Mouse (Mus musculus): ENCODE data around the gene Foxp1. TPM values are rescaled to one million over a fixed set of nuclear protein-coding genes. Genes with fewer than 3 reads are reported as not detected.

Gene Foxp1
- polyA plus RNA-seq, 1 experiment from 2014 or later: 91.9 TPM

GRCm38 (mm10) chr6:98937513-98937912 is 585.0 kb downstream of the Foxp1 start:
- Histone ChIP-seq H3K36me3 (ENCODE audit: control insufficient read depth, insufficient read depth, low read length) (no peaks in the 10 kb centered on the region), H3K27me3 (ENCODE audit: control insufficient read depth, insufficient read depth, low read length) (no peaks in the 10 kb centered on the region), H3K9me3 (ENCODE audit: control insufficient read depth, low read length) (no peaks in the 10 kb centered on the region), H3K27ac (ENCODE audit: low read depth, low read length) (no peak overlapping the region), H3K4me2 (replicated peaks; ENCODE audit: low read depth, low read length) (no peak overlapping the region), H3K4me1 (replicated peaks; ENCODE audit: control insufficient read depth, insufficient read depth, low read length) (no peaks in the 10 kb centered on the region; the same call in 1 of the 2 replicates), H3K4me3 (ENCODE audit: low read depth, low read length) (no peak overlapping the region), H3K9ac (ENCODE audit: low read depth, low read length) (no peak overlapping the region)
- 89% methylated on average over 11 of the region's 11 CpGs for WGBS
- DNase-seq (ENCODE audit: low spot score): no peak
- ATAC-seq (ENCODE audit: low FRiP score): no peak

GRCm38 (mm10) chr6:98936377-98936776 is 586.1 kb downstream of the Foxp1 start:
- Histone ChIP-seq H3K4me1 (replicated peaks; ENCODE audit: control insufficient read depth, insufficient read depth, low read length) (no peaks in the 10 kb centered on the region; the same call in 1 of the 2 replicates), H3K9me3 (ENCODE audit: control insufficient read depth, low read length) (no peaks in the 10 kb centered on the region), H3K27me3 (ENCODE audit: control insufficient read depth, insufficient read depth, low read length) (no peaks in the 10 kb centered on the region), H3K27ac (ENCODE audit: low read depth, low read length) (no peak overlapping the region), H3K4me2 (replicated peaks; ENCODE audit: low read depth, low read length) (no peak overlapping the region), H3K36me3 (ENCODE audit: control insufficient read depth, insufficient read depth, low read length) (no peaks in the 10 kb centered on the region), H3K9ac (ENCODE audit: low read depth, low read length) (no peak overlapping the region), H3K4me3 (ENCODE audit: low read depth, low read length) (no peak overlapping the region)
- DNase-seq (ENCODE audit: low spot score) (no peak), ATAC-seq (ENCODE audit: low FRiP score) (no peak)
- WGBS: 68% methylated on average over 3 of the region's 3 CpGs

GRCm38 (mm10) chr6:98935169-98935568 is 587.4 kb downstream of the Foxp1 start:
- no peak overlapping the region for H3K4me3 ChIP-seq (ENCODE audit: low read depth, low read length)
- DNase-seq (ENCODE audit: low spot score) (no peak), ATAC-seq (ENCODE audit: low FRiP score) (no peak)
- H3K4me1 ChIP-seq (replicated peaks; ENCODE audit: control insufficient read depth, insufficient read depth, low read length): no peaks in the 10 kb centered on the region; the same call in 1 of the 2 replicates
- no peaks in the 10 kb centered on the region for H3K27me3 ChIP-seq (ENCODE audit: control insufficient read depth, insufficient read depth, low read length)
- 95% methylated on average over 8 of the region's 8 CpGs for WGBS
- H3K9ac ChIP-seq (ENCODE audit: low read depth, low read length): no peak overlapping the region
- no peak overlapping the region for H3K27ac ChIP-seq (ENCODE audit: low read depth, low read length)
- no peaks in the 10 kb centered on the region for H3K36me3 ChIP-seq (ENCODE audit: control insufficient read depth, insufficient read depth, low read length)
- no peaks in the 10 kb centered on the region for H3K9me3 ChIP-seq (ENCODE audit: control insufficient read depth, low read length)
- H3K4me2 ChIP-seq (replicated peaks; ENCODE audit: low read depth, low read length): no peak overlapping the region

- H3K4me3 ChIP-seq (ENCODE audit: low read depth, low read length): no peak overlapping the region
- DNase-seq (ENCODE audit: low spot score): no peak
- H3K4me2 ChIP-seq (replicated peaks; ENCODE audit: low read depth, low read length): no peak overlapping the region
- no peaks in the 10 kb centered on the region for H3K27me3 ChIP-seq (ENCODE audit: control insufficient read depth, insufficient read depth, low read length)
- H3K36me3 ChIP-seq (ENCODE audit: control insufficient read depth, insufficient read depth, low read length): no peaks in the 10 kb centered on the region
- no peak overlapping the region for H3K9ac ChIP-seq (ENCODE audit: low read depth, low read length)
- no peak for ATAC-seq (ENCODE audit: low FRiP score)
- no peaks in the 10 kb centered on the region for H3K9me3 ChIP-seq (ENCODE audit: control insufficient read depth, low read length)
- H3K27ac ChIP-seq (ENCODE audit: low read depth, low read length): no peak overlapping the region
- WGBS: 91% methylated on average over 10 of the region's 10 CpGs
- H3K4me1 ChIP-seq (replicated peaks; ENCODE audit: control insufficient read depth, insufficient read depth, low read length): no peaks in the 10 kb centered on the region; the same call in 1 of the 2 replicates
Measured at GRCm38 (mm10) chr6:98934381-98934780, 588.1 kb downstream of the Foxp1 start.

GRCm38 (mm10) chr6:98933135-98933724 is 589.3 kb downstream of the Foxp1 start:
- Histone ChIP-seq H3K9ac (ENCODE audit: low read depth, low read length) (no peak overlapping the region), H3K9me3 (ENCODE audit: control insufficient read depth, low read length) (no peaks in the 10 kb centered on the region), H3K36me3 (ENCODE audit: control insufficient read depth, insufficient read depth, low read length) (no peaks in the 10 kb centered on the region), H3K27ac (ENCODE audit: low read depth, low read length) (no peak overlapping the region), H3K4me2 (replicated peaks; ENCODE audit: low read depth, low read length) (no peak overlapping the region), H3K4me1 (replicated peaks; ENCODE audit: control insufficient read depth, insufficient read depth, low read length) (no peaks in the 10 kb centered on the region; the same call in 1 of the 2 replicates), H3K27me3 (ENCODE audit: control insufficient read depth, insufficient read depth, low read length) (no peaks in the 10 kb centered on the region), H3K4me3 (ENCODE audit: low read depth, low read length) (no peak overlapping the region)
- ATAC-seq (ENCODE audit: low FRiP score) (no peak), DNase-seq (ENCODE audit: low spot score) (no peak)
- WGBS: 75% methylated on average over 18 of the region's 18 CpGs

- Histone ChIP-seq H3K27me3 (ENCODE audit: control insufficient read depth, insufficient read depth, low read length) (no peaks in the 10 kb centered on the region), H3K4me3 (ENCODE audit: low read depth, low read length) (no peak overlapping the region), H3K9me3 (ENCODE audit: control insufficient read depth, low read length) (no peaks in the 10 kb centered on the region), H3K4me2 (replicated peaks; ENCODE audit: low read depth, low read length) (no peak overlapping the region), H3K27ac (ENCODE audit: low read depth, low read length) (no peak overlapping the region), H3K36me3 (ENCODE audit: control insufficient read depth, insufficient read depth, low read length) (no peaks in the 10 kb centered on the region), H3K9ac (ENCODE audit: low read depth, low read length) (no peak overlapping the region), H3K4me1 (replicated peaks; ENCODE audit: control insufficient read depth, insufficient read depth, low read length) (no peaks in the 10 kb centered on the region; the same call in 1 of the 2 replicates)
- DNase-seq (ENCODE audit: low spot score): no peak
- ATAC-seq (ENCODE audit: low FRiP score): no peak
- WGBS: 81% methylated on average over 8 of the region's 8 CpGs
Measured at GRCm38 (mm10) chr6:98931881-98932540, 590.5 kb downstream of the Foxp1 start.

- Histone ChIP-seq H3K4me2 (replicated peaks; ENCODE audit: low read depth, low read length) (no peak overlapping the region), H3K9me3 (ENCODE audit: control insufficient read depth, low read length) (no peaks in the 10 kb centered on the region), H3K36me3 (ENCODE audit: control insufficient read depth, insufficient read depth, low read length) (no peaks in the 10 kb centered on the region), H3K4me1 (replicated peaks; ENCODE audit: control insufficient read depth, insufficient read depth, low read length) (no peaks in the 10 kb centered on the region), H3K27me3 (ENCODE audit: control insufficient read depth, insufficient read depth, low read length) (no peaks in the 10 kb centered on the region), H3K4me3 (ENCODE audit: low read depth, low read length) (no peak overlapping the region), H3K9ac (ENCODE audit: low read depth, low read length) (no peak overlapping the region), H3K27ac (ENCODE audit: low read depth, low read length) (no peak overlapping the region)
- whole genome bisulfite sequencing: 49% methylated on average over 15 of the region's 15 CpGs
- peak; percentile 63 for ATAC-seq (ENCODE audit: low FRiP score)
- peak; percentile 34 for DNase-seq (ENCODE audit: low spot score)
Measured at GRCm38 (mm10) chr6:98930652-98931300, 591.7 kb downstream of the Foxp1 start.

GRCm38 (mm10) chr6:98928365-98928764 is 594.2 kb downstream of the Foxp1 start:
- no peak overlapping the region for H3K4me2 ChIP-seq (replicated peaks; ENCODE audit: low read depth, low read length)
- WGBS: 77% methylated on average over 8 of the region's 8 CpGs
- H3K9ac ChIP-seq (ENCODE audit: low read depth, low read length): no peak overlapping the region
- no peaks in the 10 kb centered on the region for H3K36me3 ChIP-seq (ENCODE audit: control insufficient read depth, insufficient read depth, low read length)
- no peaks in the 10 kb centered on the region for H3K9me3 ChIP-seq (ENCODE audit: control insufficient read depth, low read length)
- DNase-seq (ENCODE audit: low spot score) (no peak), ATAC-seq (ENCODE audit: low FRiP score) (peak; percentile 40; the same call in 1 of the 2 replicates)
- H3K4me3 ChIP-seq (ENCODE audit: low read depth, low read length): no peak overlapping the region
- no peak overlapping the region for H3K27ac ChIP-seq (ENCODE audit: low read depth, low read length)
- H3K27me3 ChIP-seq (ENCODE audit: control insufficient read depth, insufficient read depth, low read length): no peaks in the 10 kb centered on the region
- no peaks in the 10 kb centered on the region for H3K4me1 ChIP-seq (replicated peaks; ENCODE audit: control insufficient read depth, insufficient read depth, low read length)

Data from hindbrain, embryonic 11.5 days (tissue).